Mouse (Mus musculus) intestine, embryonic 15.5 days (tissue): Measurements from ENCODE around the gene Erf. TPM values are rescaled to one million over a fixed set of nuclear protein-coding genes. Genes with fewer than 3 reads are reported as not detected.

ENCODE experiments used
- ATAC-seq: fragments of 200-750 bp; cut with Nextera tagmentation; 2 replicates; pipeline ENCODE4 v1.8.0; 2017; ENCODE audit warnings: moderate TSS enrichment, moderate library complexity
- H3K27ac ChIP-seq: fragments of 300-500 bp; sonication (generic); 2 replicates; pipeline ENCODE4 v1.5.1; 2015; ENCODE audit warnings: mild to moderate bottlenecking, inconsistent platforms
- H3K27me3 ChIP-seq: fragments of 300-500 bp; sonication (generic); replicated peaks from 2 replicates; pipeline ENCODE4 v1.6.1; 2015; ENCODE audit warnings: inconsistent platforms
- H3K36me3 ChIP-seq: fragments of 300-500 bp; sonication (generic); 2 replicates; pipeline ENCODE4 v1.6.1; 2015; ENCODE audit warnings: inconsistent platforms
- H3K4me1 ChIP-seq: fragments of 300-500 bp; sonication (generic); replicated peaks from 2 replicates; pipeline ENCODE4 v1.6.1; 2015; ENCODE audit warnings: inconsistent platforms
- H3K4me2 ChIP-seq: fragments of 300-500 bp; sonication (generic); replicated peaks from 2 replicates; pipeline ENCODE4 v1.6.1; 2015; ENCODE audit warnings: mild to moderate bottlenecking, inconsistent platforms
- H3K4me3 ChIP-seq: fragments of 300-500 bp; sonication (generic); replicated peaks from 2 replicates; pipeline ENCODE4 v1.5.1; 2015; ENCODE audit warnings: inconsistent platforms
- H3K9ac ChIP-seq: fragments of 300-500 bp; sonication (generic); 2 replicates; pipeline ENCODE4 v1.6.1; 2015; ENCODE audit warnings: inconsistent platforms
- H3K9me3 ChIP-seq: fragments of 300-500 bp; sonication (generic); 2 replicates; pipeline ENCODE4 v1.6.1; 2016; ENCODE audit warnings: inconsistent platforms
- WGBS: fragments of 180-500 bp; shearing (Covaris S2); methylation state at CpG from one replicate; pipeline ENCODE4 v1.1.7; 2015; 5-methylcytosine and 5-hydroxymethylcytosine counted together
- polyA plus RNA-seq: library from polyadenylated mRNA; unstranded; fragments of >200 nt; fragmentation: Nextera tagmentation; extraction: Ambion mirVana; gene quantifications from 2 replicates; pipeline ENCODE4 v1.2.1, GENCODE M21; 2015

Gene Erf
- polyA plus RNA-seq, 1 experiment from 2014 or later: 14.8 TPM

DNA sequence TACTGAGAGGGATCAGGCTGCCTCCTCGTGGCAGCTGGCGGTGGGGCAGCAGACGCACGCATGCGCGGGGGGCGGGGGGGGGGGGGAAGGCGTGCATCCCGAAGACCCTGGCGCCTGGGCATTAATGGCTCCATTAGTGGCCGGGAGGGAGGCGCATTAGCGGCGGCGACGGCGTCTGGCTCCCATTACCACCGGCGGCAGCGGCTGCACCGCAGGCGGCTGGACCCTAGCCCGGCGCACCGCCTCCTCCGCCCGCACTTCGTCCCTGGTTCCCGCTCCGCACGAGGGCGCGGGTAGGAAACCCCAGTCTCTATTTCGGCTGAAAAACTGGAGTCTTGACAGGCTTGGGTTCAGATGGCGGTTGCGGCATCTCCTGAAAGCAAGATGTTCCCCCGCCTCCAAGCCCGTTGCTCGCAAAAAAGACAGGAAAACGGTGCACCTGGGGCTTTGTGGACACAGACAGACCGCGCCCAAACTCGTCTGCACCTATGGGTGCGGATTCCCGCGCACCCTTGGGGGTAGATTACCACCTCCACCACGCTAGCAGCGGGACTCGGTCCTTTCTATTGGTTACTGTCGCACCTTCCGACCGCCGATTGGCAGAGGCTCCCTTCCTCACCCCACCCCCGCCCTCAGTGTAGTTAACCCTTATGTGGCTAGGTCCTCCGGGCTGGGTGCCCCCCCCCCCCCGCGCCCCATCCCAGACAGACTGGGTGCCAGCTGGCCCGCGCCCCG, 27.9 kb upstream of the Erf start:
- peak; percentile 70 for ATAC-seq
- H3K9me3 ChIP-seq: no peaks in the 10 kb centered on the region
- H3K4me2 ChIP-seq: peak overlapping the region; percentile 92
- H3K27ac ChIP-seq: peak overlapping the region; percentile 98
- H3K4me1 ChIP-seq: peaks cover 64% of the 10 kb centered on the region
- peak overlapping the region; percentile 76 for H3K4me3 ChIP-seq
- under 1% methylated on average over 52 of the region's 60 CpGs for WGBS
- H3K36me3 ChIP-seq: peaks cover 2% of the 10 kb centered on the region; the same call in 1 of the 2 replicates
- peak overlapping the region; percentile 68 for H3K9ac ChIP-seq
- no peaks in the 10 kb centered on the region for H3K27me3 ChIP-seq

- peaks cover 62% of the 10 kb centered on the region for H3K4me1 ChIP-seq
- H3K4me3 ChIP-seq: peak overlapping the region; percentile 76
- no peak for ATAC-seq
- WGBS: 11% methylated on average over 4 of the region's 4 CpGs
- H3K9ac ChIP-seq: peak overlapping the region; percentile 68
- H3K27me3 ChIP-seq: no peaks in the 10 kb centered on the region
- H3K9me3 ChIP-seq: no peaks in the 10 kb centered on the region
- peak overlapping the region; percentile 92 for H3K4me2 ChIP-seq
- peaks cover 7% of the 10 kb centered on the region; the same call in 1 of the 2 replicates for H3K36me3 ChIP-seq
- peak overlapping the region; percentile 98 for H3K27ac ChIP-seq
Measured at GRCm38 (mm10) chr7:25277998-25278340, 27.4 kb upstream of the Erf start.

GRCm38 (mm10) chr7:25277405-25277804, 26.8 kb upstream of the Erf start:
- Histone ChIP-seq H3K4me2 (peak overlapping the region; percentile 92), H3K4me1 (peaks cover 61% of the 10 kb centered on the region), H3K9ac (peak overlapping the region; percentile 68), H3K27me3 (no peaks in the 10 kb centered on the region), H3K4me3 (no peak overlapping the region), H3K27ac (peak overlapping the region; percentile 98; the same call in 1 of the 2 replicates), H3K36me3 (peaks cover 8% of the 10 kb centered on the region; the same call in 1 of the 2 replicates), H3K9me3 (no peaks in the 10 kb centered on the region)
- ATAC-seq: no peak
- WGBS: 81% methylated on average over 4 of the region's 4 CpGs

DNA sequence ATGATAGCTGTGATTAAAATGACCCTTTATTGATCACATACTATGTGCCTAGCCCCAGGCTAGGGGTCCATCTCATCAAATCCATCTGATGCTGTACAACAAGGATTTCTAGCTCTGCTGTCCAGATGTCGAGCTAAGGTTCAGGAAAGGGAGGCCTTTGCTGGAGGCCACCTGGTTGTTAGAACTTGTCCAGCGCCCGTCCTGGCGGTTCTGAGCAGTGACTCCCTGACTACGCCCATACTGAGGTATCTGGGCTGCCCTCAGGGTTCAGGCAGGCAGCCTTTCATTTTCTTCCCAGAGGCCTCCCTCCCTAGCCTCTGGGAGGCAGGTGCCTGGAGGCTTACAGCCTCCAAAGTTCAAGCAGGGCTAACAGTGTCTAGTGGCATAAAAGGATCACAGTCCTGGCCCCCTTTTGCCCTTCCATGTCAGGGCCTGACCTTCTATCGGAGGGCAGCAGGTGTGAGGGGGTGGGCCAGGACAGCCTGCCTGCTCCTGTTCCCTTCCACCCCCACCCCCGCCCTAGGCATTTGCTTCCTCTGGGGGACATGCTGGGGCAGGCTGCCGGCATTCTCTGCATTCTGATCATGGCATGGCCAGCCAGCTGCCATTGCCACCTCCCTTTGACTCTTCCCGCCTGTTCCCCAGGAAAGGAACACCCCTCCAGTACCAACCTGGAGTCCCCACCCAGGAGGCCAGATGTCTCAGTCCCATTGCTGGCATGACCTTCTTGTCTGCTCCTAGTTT, 25.2 kb upstream of the Erf start:
- H3K4me3 ChIP-seq: no peak overlapping the region
- H3K27ac ChIP-seq: no peak overlapping the region
- WGBS: 52% methylated on average over 9 of the region's 9 CpGs
- no peaks in the 10 kb centered on the region for H3K27me3 ChIP-seq
- ATAC-seq: no peak
- H3K4me1 ChIP-seq: peaks cover 51% of the 10 kb centered on the region
- H3K4me2 ChIP-seq: no peak overlapping the region
- peak overlapping the region; percentile 15; the same call in 1 of the 2 replicates for H3K9ac ChIP-seq
- peaks cover 22% of the 10 kb centered on the region for H3K36me3 ChIP-seq
- no peaks in the 10 kb centered on the region for H3K9me3 ChIP-seq

- no peak overlapping the region for H3K27ac ChIP-seq
- 93% methylated on average over 3 of the region's 3 CpGs for WGBS
- H3K36me3 ChIP-seq: peaks cover 22% of the 10 kb centered on the region
- no peaks in the 10 kb centered on the region for H3K27me3 ChIP-seq
- no peak for ATAC-seq
- peaks cover 44% of the 10 kb centered on the region for H3K4me1 ChIP-seq
- no peak overlapping the region for H3K4me3 ChIP-seq
- no peaks in the 10 kb centered on the region for H3K9me3 ChIP-seq
- H3K9ac ChIP-seq: peak overlapping the region; percentile 24; the same call in 1 of the 2 replicates
- no peak overlapping the region for H3K4me2 ChIP-seq
Measured at GRCm38 (mm10) chr7:25274996-25275395, 24.4 kb upstream of the Erf start.

- no peaks in the 10 kb centered on the region for H3K27me3 ChIP-seq
- no peak overlapping the region for H3K4me3 ChIP-seq
- ATAC-seq: no peak
- 0 out of 2 replicates have a peak overlapping the region, but pooled peaks have one; percentile 24 for H3K9ac ChIP-seq
- no peak overlapping the region for H3K4me2 ChIP-seq
- H3K9me3 ChIP-seq: no peaks in the 10 kb centered on the region
- WGBS: 45% methylated on average over 5 of the region's 5 CpGs
- peaks cover 43% of the 10 kb centered on the region for H3K4me1 ChIP-seq
- no peak overlapping the region for H3K27ac ChIP-seq
- H3K36me3 ChIP-seq: peaks cover 22% of the 10 kb centered on the region
Measured at GRCm38 (mm10) chr7:25274571-25274970, 24.0 kb upstream of the Erf start.

DNA sequence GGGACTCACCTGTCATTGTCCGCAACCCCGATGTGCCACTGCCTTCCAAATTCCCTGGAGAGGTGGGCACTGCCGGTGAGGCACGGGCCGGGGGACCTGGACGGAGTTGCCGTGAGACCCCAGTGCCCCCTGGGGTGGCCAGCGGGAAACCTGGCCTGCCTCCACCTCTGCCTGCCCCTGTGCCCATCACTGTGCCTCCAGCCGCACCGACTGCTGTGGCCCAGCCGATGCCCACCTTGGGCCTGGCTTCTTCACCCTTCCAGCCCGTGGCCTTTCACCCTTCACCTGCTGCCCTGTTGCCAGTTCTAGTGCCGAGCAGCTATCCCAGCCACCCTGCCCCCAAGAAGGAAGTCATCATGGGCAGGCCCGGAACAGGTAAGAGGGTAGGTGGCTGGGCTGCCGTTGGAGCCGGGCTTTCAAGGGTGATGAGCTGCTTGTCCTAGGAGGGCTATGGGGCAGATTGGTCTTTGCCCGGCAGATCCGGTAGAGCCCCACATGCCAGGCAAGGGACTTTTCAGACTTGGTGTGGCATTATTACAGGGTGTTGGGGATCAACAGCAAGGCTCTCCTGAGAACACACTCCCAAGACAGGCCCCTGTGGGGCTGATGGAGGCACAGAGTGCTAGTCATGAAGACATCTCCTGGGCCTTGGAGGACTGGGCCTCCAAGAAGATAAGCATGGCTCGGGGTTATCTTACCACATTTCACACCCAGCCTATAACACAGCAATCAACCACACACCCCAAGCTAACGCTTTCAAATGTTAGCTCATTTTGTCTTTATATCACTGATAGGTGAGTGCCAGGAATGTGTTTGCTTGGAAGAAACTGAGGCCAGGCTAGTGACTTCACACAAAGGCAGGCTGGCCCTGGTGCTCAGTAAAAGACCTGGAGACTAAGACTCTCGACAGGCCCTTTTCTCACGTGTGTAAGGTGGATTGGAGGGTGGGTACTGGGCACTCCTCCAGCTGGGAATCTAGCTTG, 23.0 kb upstream of the Erf start:
- H3K27me3 ChIP-seq: no peaks in the 10 kb centered on the region
- WGBS: 86% methylated on average over 22 of the region's 22 CpGs
- no peak overlapping the region for H3K27ac ChIP-seq
- H3K9me3 ChIP-seq: no peaks in the 10 kb centered on the region
- no peak overlapping the region for H3K9ac ChIP-seq
- H3K4me2 ChIP-seq: no peak overlapping the region
- peaks cover 49% of the 10 kb centered on the region for H3K4me1 ChIP-seq
- H3K36me3 ChIP-seq: peaks cover 22% of the 10 kb centered on the region
- H3K4me3 ChIP-seq: no peak overlapping the region
- no peak for ATAC-seq

GRCm38 (mm10) chr7:25272445-25273258, 22.1 kb upstream of the Erf start:
- Histone ChIP-seq H3K4me1 (peaks cover 45% of the 10 kb centered on the region), H3K36me3 (peaks cover 22% of the 10 kb centered on the region), H3K9ac (no peak overlapping the region), H3K4me3 (no peak overlapping the region), H3K9me3 (no peaks in the 10 kb centered on the region), H3K4me2 (no peak overlapping the region), H3K27ac (no peak overlapping the region), H3K27me3 (no peaks in the 10 kb centered on the region)
- WGBS: 88% methylated on average over 38 of the region's 38 CpGs
- no peak for ATAC-seq

GRCm38 (mm10) chr7:25271651-25272444, 21.3 kb upstream of the Erf start:
- H3K4me3 ChIP-seq: no peak overlapping the region
- no peak overlapping the region for H3K9ac ChIP-seq
- 88% methylated on average over 30 of the region's 30 CpGs for WGBS

GRCm38 (mm10) chr7:25270652-25271633, 20.4 kb upstream of the Erf start:
- no peak overlapping the region for H3K9ac ChIP-seq
- peaks cover 41% of the 10 kb centered on the region for H3K4me1 ChIP-seq

More at GRCm38 (mm10) chr7:25271651-25272444, 21.3 kb upstream of the Erf start:
- no peak for ATAC-seq
- Histone ChIP-seq H3K4me1 (peaks cover 44% of the 10 kb centered on the region), H3K9me3 (no peaks in the 10 kb centered on the region), H3K27me3 (no peaks in the 10 kb centered on the region), H3K36me3 (peaks cover 22% of the 10 kb centered on the region), H3K27ac (no peak overlapping the region), H3K4me2 (no peak overlapping the region)

More at GRCm38 (mm10) chr7:25270652-25271633, 20.4 kb upstream of the Erf start:
- no peak for ATAC-seq
- no peaks in the 10 kb centered on the region for H3K9me3 ChIP-seq
- H3K27ac ChIP-seq: no peak overlapping the region
- H3K4me2 ChIP-seq: no peak overlapping the region
- H3K4me3 ChIP-seq: no peak overlapping the region
- no peaks in the 10 kb centered on the region for H3K27me3 ChIP-seq
- 91% methylated on average over 35 of the region's 35 CpGs for WGBS
- H3K36me3 ChIP-seq: peaks cover 22% of the 10 kb centered on the region
